Mouse (Mus musculus) heart, adult 2 months (tissue): ENCODE measurements around the gene Nell1. TPM values are rescaled to one million over a fixed set of nuclear protein-coding genes. Genes with fewer than 3 reads are reported as not detected.

Source experiments
- DNase-seq, 2 experiments: peaks; one replicate each; pipeline ENCODE4 v3.0.0; 2021
- H3K27ac ChIP-seq: fragments of 200-600 bp; 2 replicates; pipeline ENCODE4 v1.8.1; 2022
- H3K27me3 ChIP-seq: fragments of 200-500 bp; 2 replicates; pipeline ENCODE4 v1.6.1; 2012; ENCODE audit warnings: mild to moderate bottlenecking, low read length, inconsistent platforms, mixed read lengths; ENCODE audit not compliant: control insufficient read depth, insufficient read depth
- H3K36me3 ChIP-seq: fragments of 200-500 bp; 2 replicates; pipeline ENCODE4 v1.6.1; 2012; ENCODE audit warnings: low read length, inconsistent platforms; ENCODE audit not compliant: control insufficient read depth, insufficient read depth
- H3K4me1 ChIP-seq: fragments of 200-500 bp; 2 replicates; pipeline ENCODE4 v1.6.1; 2011; ENCODE audit warnings: low read length; ENCODE audit not compliant: control insufficient read depth, insufficient read depth
- H3K4me3 ChIP-seq: fragments of 200-600 bp; 2 replicates; pipeline ENCODE4 v1.8.1; 2022
- H3K79me2 ChIP-seq: fragments of 200-500 bp; replicated peaks from 2 replicates; pipeline ENCODE4 v1.6.1; 2012; ENCODE audit warnings: mild to moderate bottlenecking, inconsistent platforms, low read length, moderate library complexity, mixed read lengths; ENCODE audit not compliant: control insufficient read depth, insufficient read depth
- H3K9ac ChIP-seq: fragments of 200-500 bp; 2 replicates; pipeline ENCODE4 v1.6.1; 2012; ENCODE audit warnings: low read depth, mild to moderate bottlenecking, control low read depth, inconsistent platforms, low read length, mixed read lengths
- CTCF ChIP-seq: fragments of 200-600 bp; IDR thresholded peaks from 2 replicates; pipeline ENCODE4 v1.8.1; 2022; ENCODE audit warnings: antibody characterized with exemption, mild to moderate bottlenecking, moderate library complexity
- EP300 ChIP-seq: fragments of 200-500 bp; IDR thresholded peaks from 2 replicates; pipeline ENCODE4 v1.6.1; 2011; ENCODE audit warnings: low read depth, low read length, control low read depth; ENCODE audit not compliant: insufficient read depth
- POLR2A ChIP-seq: fragments of 200-500 bp; IDR thresholded peaks from 2 replicates; pipeline ENCODE4 v1.6.1; 2011; ENCODE audit warnings: mild to moderate bottlenecking, low read depth, low read length, control low read depth; ENCODE audit not compliant: insufficient read depth
- WGBS: fragments of 180-500 bp; shearing (Covaris S2); methylation state at CpG from one replicate; pipeline ENCODE4 v1.1.7; 2018; 5-methylcytosine and 5-hydroxymethylcytosine counted together
- intact Hi-C: fragments of 180-260 bp; cut with DNase I; formaldehyde crosslinking; loops from one replicate; pipeline ENCODE4 v1.15.1; 2025
- polyA plus RNA-seq: library from polyadenylated mRNA; depleted of rRNA; stranded (reverse); fragments of >200 nt; gene quantifications from 2 replicates; pipeline ENCODE4 v1.2.3, GENCODE M21; 2012
- total RNA-seq, 2 experiments: library from RNA; stranded (reverse); gene quantifications; 2 replicates each; pipeline ENCODE4 v1.2.3; 2021

Gene Nell1
- total and polyA plus RNA-seq, 3 experiments, result not detected

- Histone ChIP-seq H3K4me1 (no peaks in the 10 kb centered on the region), H3K4me3 (no peak overlapping the region), H3K27ac (no peak overlapping the region), H3K27me3 (no peaks in the 10 kb centered on the region), H3K36me3 (no peaks in the 10 kb centered on the region), H3K79me2 (no peaks in the 10 kb centered on the region), H3K9ac (no peak overlapping the region)
- TF ChIP-seq POLR2A (no peak), CTCF (no peak), EP300 (no peak)
- intact Hi-C loops, result no loop called here
- no peak for DNase-seq
- 42% methylated on average over 1 of the region's 1 CpGs for WGBS
Observed at GRCm38 (mm10) chr7:50783652-50784051, 809.0 kb downstream of the Nell1 start.

- TF ChIP-seq POLR2A (no peak), CTCF (no peak), EP300 (no peak)
- Histone ChIP-seq H3K27ac (no peak overlapping the region), H3K4me1 (no peaks in the 10 kb centered on the region), H3K27me3 (no peaks in the 10 kb centered on the region), H3K9ac (no peak overlapping the region), H3K4me3 (no peak overlapping the region), H3K79me2 (no peaks in the 10 kb centered on the region), H3K36me3 (no peaks in the 10 kb centered on the region)
- WGBS, result 45% methylated on average over 7 of the region's 7 CpGs
- intact Hi-C loops, result no loop called here
- DNase-seq, result no peak
Observed at GRCm38 (mm10) chr7:50826180-50826579, 851.5 kb downstream of the Nell1 start.

- WGBS, result 49% methylated on average over 3 of the region's 3 CpGs
- Histone ChIP-seq H3K4me1 (no peaks in the 10 kb centered on the region), H3K27me3 (no peaks in the 10 kb centered on the region), H3K4me3 (no peak overlapping the region), H3K79me2 (no peaks in the 10 kb centered on the region), H3K36me3 (no peaks in the 10 kb centered on the region), H3K9ac (no peak overlapping the region), H3K27ac (no peak overlapping the region)
- intact Hi-C loops, result no loop called here
- no peak for DNase-seq
- TF ChIP-seq EP300 (no peak), POLR2A (no peak), CTCF (no peak)
Observed at GRCm38 (mm10) chr7:50832799-50833198, 858.1 kb downstream of the Nell1 start.

- Histone ChIP-seq H3K9ac (no peak overlapping the region), H3K79me2 (no peaks in the 10 kb centered on the region), H3K4me1 (no peaks in the 10 kb centered on the region), H3K27me3 (no peaks in the 10 kb centered on the region), H3K4me3 (no peak overlapping the region), H3K36me3 (no peaks in the 10 kb centered on the region), H3K27ac (no peak overlapping the region)
- intact Hi-C loops, result loop anchor here (10.0 kb wide), 1 partner anchor 52 kb away; no protein-coding TSS in a partner anchor
- DNase-seq, result no peak
- TF ChIP-seq POLR2A, result no peak
- TF ChIP-seq CTCF, result no peak
- TF ChIP-seq EP300, result no peak
Observed at GRCm38 (mm10) chr7:50842646-50843045, 868.0 kb downstream of the Nell1 start.

GRCm38 (mm10) chr7:50847921-50848320 lies 873.3 kb downstream of the Nell1 start:
- Histone ChIP-seq H3K9ac (no peak overlapping the region), H3K27me3 (no peaks in the 10 kb centered on the region), H3K4me1 (no peaks in the 10 kb centered on the region), H3K27ac (no peak overlapping the region), H3K79me2 (no peaks in the 10 kb centered on the region), H3K36me3 (no peaks in the 10 kb centered on the region), H3K4me3 (no peak overlapping the region)
- TF ChIP-seq EP300, result no peak
- TF ChIP-seq POLR2A, result no peak
- no peak for TF ChIP-seq CTCF
- intact Hi-C loops, result loop anchor here (10.0 kb wide), 1 partner anchor 47 kb away; no protein-coding TSS in a partner anchor
- no peak for DNase-seq
- WGBS, result 53% methylated on average over 1 of the region's 1 CpGs

- Histone ChIP-seq H3K79me2 (no peaks in the 10 kb centered on the region), H3K27ac (no peak overlapping the region), H3K36me3 (no peaks in the 10 kb centered on the region), H3K27me3 (no peaks in the 10 kb centered on the region), H3K4me3 (no peak overlapping the region), H3K4me1 (no peaks in the 10 kb centered on the region), H3K9ac (no peak overlapping the region)
- intact Hi-C loops, result no loop called here
- DNase-seq, result no peak
- TF ChIP-seq POLR2A (no peak), CTCF (no peak), EP300 (no peak)
- 64% methylated on average over 1 of the region's 1 CpGs for WGBS
Observed at GRCm38 (mm10) chr7:50850271-50850670, 875.6 kb downstream of the Nell1 start.
